Mouse (Mus musculus) small intestine, adult 2 months (tissue): ENCODE results near the gene Arrb2.

ENCODE experiments used
- CTCF ChIP-seq: fragments of 200-500 bp; IDR thresholded peaks from 2 replicates; pipeline ENCODE4 v1.5.1; 2012; ENCODE audit warnings: low read depth, mild to moderate bottlenecking, control low read depth, inconsistent platforms, low read length, moderate library complexity, mixed read lengths; ENCODE audit not compliant: insufficient replicate concordance, insufficient read length; ENCODE audit errors: extremely low read depth
- POLR2A ChIP-seq: fragments of 200-500 bp; IDR thresholded peaks from 2 replicates; pipeline ENCODE4 v1.6.1; 2012; ENCODE audit warnings: low read depth, mild to moderate bottlenecking, control low read depth, inconsistent platforms, low read length, moderate library complexity

DNA sequence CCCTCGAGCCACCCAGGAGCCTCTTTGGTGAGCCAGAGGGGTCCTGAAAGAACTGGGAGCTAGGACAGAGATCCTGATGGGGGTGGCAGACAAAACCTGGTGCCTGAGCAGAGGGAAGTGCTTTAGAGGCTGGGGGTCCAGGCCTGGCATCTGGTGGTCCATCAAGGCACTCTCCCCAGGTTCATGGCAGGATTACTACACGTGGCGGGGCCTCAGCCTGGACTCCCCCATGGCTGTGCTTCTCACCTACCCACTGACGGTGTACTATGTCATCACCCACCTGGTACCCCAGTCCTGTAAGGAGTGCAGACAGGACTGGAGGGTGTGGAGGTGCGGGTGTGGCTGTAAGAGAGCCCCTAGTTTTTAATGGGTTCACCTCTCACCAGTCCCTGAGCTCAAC, 31.5 kb downstream of the Arrb2 start:
- TF ChIP-seq POLR2A (no peak), CTCF (no peak)
